Mouse (Mus musculus): ENCODE measurements around the gene Intu. TPM values are rescaled to one million over a fixed set of nuclear protein-coding genes. Genes with fewer than 3 reads are reported as not detected.

Intu gene
- polyA plus RNA-seq, 1 experiment: 2.2 TPM

GRCm38 (mm10) chr3:40522446-40522845 lies 8.6 kb upstream of the Intu start:
- H3K4me3 ChIP-seq (ENCODE audit: control insufficient read depth, low read depth, low read length): peak overlapping the region; percentile 69
- H3K27me3 ChIP-seq (ENCODE audit: control insufficient read depth, insufficient read depth, low read length): no peaks in the 10 kb centered on the region
- TF ChIP-seq POLR2A (IDR thresholded peaks at IDR 0.05; ENCODE audit: control insufficient read depth, low read depth, low read length): no peak
- TF ChIP-seq CTCF (IDR thresholded peaks at IDR 0.05; ENCODE audit: control insufficient read depth, insufficient read depth, insufficient replicate concordance, low read depth, low read length): no peak

GRCm38 (mm10) chr3:40522846-40523245 lies 8.2 kb upstream of the Intu start:
- H3K36me3 ChIP-seq (ENCODE audit: control insufficient read depth, insufficient read depth, low read length): no peaks in the 10 kb centered on the region
- H3K27ac ChIP-seq (ENCODE audit: control insufficient read depth, insufficient read depth, low read depth, low read length): no peak overlapping the region
- H3K4me3 ChIP-seq (ENCODE audit: control insufficient read depth, low read depth, low read length): peak overlapping the region; percentile 69
- no peak for TF ChIP-seq CTCF (IDR thresholded peaks at IDR 0.05; ENCODE audit: control insufficient read depth, insufficient read depth, insufficient replicate concordance, low read depth, low read length)
- no peak for TF ChIP-seq POLR2A (IDR thresholded peaks at IDR 0.05; ENCODE audit: control insufficient read depth, low read depth, low read length)
- H3K27me3 ChIP-seq (ENCODE audit: control insufficient read depth, insufficient read depth, low read length): no peaks in the 10 kb centered on the region
- peaks cover 10% of the 10 kb centered on the region for H3K4me1 ChIP-seq (ENCODE audit: control insufficient read depth, insufficient read depth, low read length)

More at GRCm38 (mm10) chr3:40522446-40522845, 8.6 kb upstream of the Intu start:
- Histone ChIP-seq H3K27ac (ENCODE audit: control insufficient read depth, insufficient read depth, low read depth, low read length) (no peak overlapping the region), H3K4me1 (ENCODE audit: control insufficient read depth, insufficient read depth, low read length) (peaks cover 10% of the 10 kb centered on the region), H3K36me3 (ENCODE audit: control insufficient read depth, insufficient read depth, low read length) (no peaks in the 10 kb centered on the region)

- TF ChIP-seq POLR2A (IDR thresholded peaks at IDR 0.05; ENCODE audit: control insufficient read depth, low read depth, low read length) (no peak), CTCF (IDR thresholded peaks at IDR 0.05; ENCODE audit: control insufficient read depth, insufficient read depth, insufficient replicate concordance, low read depth, low read length) (peak; percentile 16; the same call in 1 of the 2 replicates)
- peaks cover 10% of the 10 kb centered on the region for H3K4me1 ChIP-seq (ENCODE audit: control insufficient read depth, insufficient read depth, low read length)
Observed at GRCm38 (mm10) chr3:40523371-40523783, 7.7 kb upstream of the Intu start.

GRCm38 (mm10) chr3:40524841-40525240 lies 6.2 kb upstream of the Intu start:
- Histone ChIP-seq H3K27ac (ENCODE audit: control insufficient read depth, insufficient read depth, low read depth, low read length) (no peak overlapping the region), H3K27me3 (ENCODE audit: control insufficient read depth, insufficient read depth, low read length) (no peaks in the 10 kb centered on the region), H3K4me3 (ENCODE audit: control insufficient read depth, low read depth, low read length) (no peak overlapping the region), H3K36me3 (ENCODE audit: control insufficient read depth, insufficient read depth, low read length) (no peaks in the 10 kb centered on the region), H3K4me1 (ENCODE audit: control insufficient read depth, insufficient read depth, low read length) (peaks cover 10% of the 10 kb centered on the region)
- TF ChIP-seq CTCF (IDR thresholded peaks at IDR 0.05; ENCODE audit: control insufficient read depth, insufficient read depth, insufficient replicate concordance, low read depth, low read length) (no peak), POLR2A (IDR thresholded peaks at IDR 0.05; ENCODE audit: control insufficient read depth, low read depth, low read length) (no peak)

More at GRCm38 (mm10) chr3:40523371-40523783, 7.7 kb upstream of the Intu start:
- Histone ChIP-seq H3K4me3 (ENCODE audit: control insufficient read depth, low read depth, low read length) (peak overlapping the region; percentile 69), H3K27me3 (ENCODE audit: control insufficient read depth, insufficient read depth, low read length) (no peaks in the 10 kb centered on the region), H3K36me3 (ENCODE audit: control insufficient read depth, insufficient read depth, low read length) (no peaks in the 10 kb centered on the region), H3K27ac (ENCODE audit: control insufficient read depth, insufficient read depth, low read depth, low read length) (no peak overlapping the region)

GRCm38 (mm10) chr3:40525341-40525740 lies 5.7 kb upstream of the Intu start:
- no peaks in the 10 kb centered on the region for H3K27me3 ChIP-seq (ENCODE audit: control insufficient read depth, insufficient read depth, low read length)
- peaks cover 10% of the 10 kb centered on the region for H3K4me1 ChIP-seq (ENCODE audit: control insufficient read depth, insufficient read depth, low read length)
- no peak overlapping the region for H3K27ac ChIP-seq (ENCODE audit: control insufficient read depth, insufficient read depth, low read depth, low read length)
- H3K36me3 ChIP-seq (ENCODE audit: control insufficient read depth, insufficient read depth, low read length): no peaks in the 10 kb centered on the region
- no peak overlapping the region for H3K4me3 ChIP-seq (ENCODE audit: control insufficient read depth, low read depth, low read length)
- TF ChIP-seq POLR2A (IDR thresholded peaks at IDR 0.05; ENCODE audit: control insufficient read depth, low read depth, low read length) (no peak), CTCF (IDR thresholded peaks at IDR 0.05; ENCODE audit: control insufficient read depth, insufficient read depth, insufficient replicate concordance, low read depth, low read length) (peak; percentile 77; the same call in 1 of the 2 replicates)

- peaks cover 10% of the 10 kb centered on the region for H3K4me1 ChIP-seq (ENCODE audit: control insufficient read depth, insufficient read depth, low read length)
- H3K27me3 ChIP-seq (ENCODE audit: control insufficient read depth, insufficient read depth, low read length): no peaks in the 10 kb centered on the region
- no peaks in the 10 kb centered on the region for H3K36me3 ChIP-seq (ENCODE audit: control insufficient read depth, insufficient read depth, low read length)
- H3K27ac ChIP-seq (ENCODE audit: control insufficient read depth, insufficient read depth, low read depth, low read length): no peak overlapping the region
- TF ChIP-seq POLR2A (IDR thresholded peaks at IDR 0.05; ENCODE audit: control insufficient read depth, low read depth, low read length) (no peak), CTCF (IDR thresholded peaks at IDR 0.05; ENCODE audit: control insufficient read depth, insufficient read depth, insufficient replicate concordance, low read depth, low read length) (no peak)
- H3K4me3 ChIP-seq (ENCODE audit: control insufficient read depth, low read depth, low read length): no peak overlapping the region
Observed at GRCm38 (mm10) chr3:40526095-40526494, 5.0 kb upstream of the Intu start.

- Histone ChIP-seq H3K36me3 (ENCODE audit: control insufficient read depth, insufficient read depth, low read length) (no peaks in the 10 kb centered on the region), H3K27me3 (ENCODE audit: control insufficient read depth, insufficient read depth, low read length) (no peaks in the 10 kb centered on the region), H3K27ac (ENCODE audit: control insufficient read depth, insufficient read depth, low read depth, low read length) (no peak overlapping the region), H3K4me1 (ENCODE audit: control insufficient read depth, insufficient read depth, low read length) (peaks cover 17% of the 10 kb centered on the region), H3K4me3 (ENCODE audit: control insufficient read depth, low read depth, low read length) (no peak overlapping the region)
- TF ChIP-seq CTCF (IDR thresholded peaks at IDR 0.05; ENCODE audit: control insufficient read depth, insufficient read depth, insufficient replicate concordance, low read depth, low read length) (no peak), POLR2A (IDR thresholded peaks at IDR 0.05; ENCODE audit: control insufficient read depth, low read depth, low read length) (no peak)
Observed at GRCm38 (mm10) chr3:40527218-40527617, 3.9 kb upstream of the Intu start.

All from testis, adult 2 months (tissue).